Mouse (Mus musculus) embryonic stem cell, embryonic (primary cell): ENCODE measurements around the gene Arl4c.
"Not testable (repeated sequence)": the region's sequence is repeated elsewhere in the genome, so short reads cannot be mapped to it uniquely, and the experiment has no call there.

ENCODE experiments used
- CTCF ChIA-PET, 4 experiments: fragments of 300-600 bp in 2 of 4; fragments of 350-600 bp in 2 of 4; sonication (Branson Sonifier 250); formaldehyde crosslinking; loops; one replicate each; lab custom pipeline; 2022; ENCODE audit warnings: inconsistent platforms in 2 of 4; lab: Charles Lee
- POLR2A ChIA-PET, 4 experiments: fragments of 300-600 bp in 2 of 4; fragments of 350-600 bp in 2 of 4; sonication (Branson Sonifier 250); formaldehyde crosslinking; loops; one replicate each; lab custom pipeline; 2022; ENCODE audit warnings: antibody characterized with exemption in 4 of 4, inconsistent platforms in 1 of 4; lab: Charles Lee

Gene Arl4c

DNA sequence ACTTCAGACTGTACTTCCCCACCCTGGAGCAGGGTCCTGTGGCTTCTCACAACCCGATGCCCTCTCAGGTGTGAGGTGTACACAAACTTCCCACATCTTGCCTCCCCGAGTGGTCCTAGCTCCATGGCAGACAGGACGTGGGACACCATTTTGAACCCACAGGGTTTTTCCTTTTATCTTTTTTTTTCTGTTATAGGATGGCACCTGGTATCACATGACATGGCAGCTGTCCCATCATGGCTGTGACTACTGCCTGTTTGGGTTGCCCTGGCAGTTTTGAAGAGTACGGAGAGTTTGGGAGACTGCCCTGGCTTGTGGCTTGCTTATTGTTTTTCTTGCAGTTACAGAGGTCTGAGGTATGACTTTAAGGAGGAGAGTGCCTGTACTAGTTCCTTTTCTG lies 53.3 kb downstream of the Arl4c start:
- POLR2A ChIA-PET = interaction anchor here in 1 of 4 experiments (1.2 kb wide), 1 partner anchor 8 kb away, joined by 3 read pairs; no protein-coding TSS in a partner anchor
- CTCF ChIA-PET = no interaction called here

DNA sequence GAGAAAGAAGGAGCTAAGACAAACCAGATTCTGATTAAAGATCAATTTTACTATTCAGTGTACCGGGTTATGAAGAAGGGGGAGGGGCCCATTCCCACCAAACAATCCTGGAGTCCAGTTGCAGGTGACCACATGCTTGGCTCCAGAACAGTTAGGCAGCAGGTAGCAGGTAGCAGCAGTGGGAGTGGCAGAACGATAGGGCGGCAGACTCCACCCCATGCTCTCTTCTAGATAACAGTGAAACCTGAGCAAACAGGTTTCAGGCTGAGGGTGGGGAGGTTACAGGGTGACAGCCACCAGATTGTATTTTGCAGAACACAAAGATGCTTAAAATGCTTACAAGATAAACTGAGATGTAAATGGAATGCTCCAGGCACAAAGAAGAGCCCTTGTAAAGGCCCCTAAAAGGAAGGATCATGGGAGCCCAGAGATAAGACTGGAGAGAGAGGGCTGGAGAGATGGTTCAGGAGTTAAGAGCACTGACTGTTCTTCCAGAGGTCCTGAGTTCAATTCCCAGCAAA lies 56.4 kb downstream of the Arl4c start:
- POLR2A ChIA-PET = interaction anchor here in 2 of 4 experiments (0.6 to 2.5 kb wide), 3 partner anchors 23 to 637 kb away, joined by 3 to 9 read pairs (median 4); partner anchors contain the start of gene Usp40 (in 1 of the 2)
- CTCF ChIA-PET = no interaction called here

DNA sequence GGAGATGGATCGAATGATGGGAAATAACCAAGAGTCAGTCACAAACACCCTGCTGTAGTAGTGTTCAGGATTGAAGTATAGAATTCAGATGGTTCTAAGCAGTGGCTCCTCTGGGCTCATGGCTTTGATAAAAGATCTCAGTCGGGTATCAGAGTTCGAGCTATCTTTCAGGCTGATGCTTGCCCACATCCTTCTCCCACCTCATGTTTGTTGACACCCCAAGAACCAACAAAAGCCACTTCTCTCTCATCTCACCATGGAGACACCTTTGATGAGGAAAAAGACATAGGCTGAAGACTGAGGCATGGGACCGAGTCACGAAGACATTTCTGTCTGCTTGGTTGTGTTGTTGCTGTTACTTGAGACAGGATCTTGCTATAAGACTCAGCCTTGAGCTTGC lies 57.6 kb downstream of the Arl4c start:
- ChIA-PET POLR2A (interaction anchor here in 2 of 4 experiments (0.6 to 2.5 kb wide), 5 partner anchors 24 to 187 kb away, joined by 3 to 9 read pairs (median 4); no protein-coding TSS in a partner anchor), CTCF (no interaction called here)

DNA sequence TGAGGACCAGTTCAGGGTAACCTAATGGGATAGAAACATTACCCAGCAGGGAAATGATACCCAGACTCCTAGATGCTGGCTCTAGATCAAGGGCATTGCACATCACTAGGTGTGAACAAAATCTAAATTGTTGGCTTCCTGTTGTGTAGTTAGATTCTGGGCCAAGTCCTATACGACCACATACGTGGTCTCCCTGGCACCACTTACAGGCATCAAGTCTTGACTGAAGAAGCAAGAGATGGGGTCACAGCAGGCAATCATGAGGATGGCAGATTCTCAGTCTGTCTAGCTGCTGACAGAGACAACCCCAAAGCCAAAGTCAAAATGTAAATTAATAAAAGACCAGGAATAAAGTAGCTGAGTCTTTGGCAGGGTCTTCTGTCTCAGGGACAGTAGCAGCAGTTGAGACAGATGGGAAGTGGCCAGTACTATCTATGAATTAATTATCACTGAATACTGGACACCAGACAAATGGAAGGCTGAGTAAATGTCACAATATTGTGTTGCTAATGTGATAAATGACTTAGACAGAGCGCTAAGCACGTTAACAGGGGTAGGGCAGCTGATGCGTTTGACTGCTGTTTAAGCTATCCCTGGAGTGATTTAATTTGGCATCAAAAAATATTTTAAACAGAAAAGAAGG lies 58.7 kb downstream of the Arl4c start:
- ChIA-PET CTCF (no interaction called here), POLR2A (interaction anchor here in 1 of 4 experiments (1.1 to 1.2 kb wide), 2 partner anchors 22 to 38 kb away, joined by 3 read pairs; no protein-coding TSS in a partner anchor)

DNA sequence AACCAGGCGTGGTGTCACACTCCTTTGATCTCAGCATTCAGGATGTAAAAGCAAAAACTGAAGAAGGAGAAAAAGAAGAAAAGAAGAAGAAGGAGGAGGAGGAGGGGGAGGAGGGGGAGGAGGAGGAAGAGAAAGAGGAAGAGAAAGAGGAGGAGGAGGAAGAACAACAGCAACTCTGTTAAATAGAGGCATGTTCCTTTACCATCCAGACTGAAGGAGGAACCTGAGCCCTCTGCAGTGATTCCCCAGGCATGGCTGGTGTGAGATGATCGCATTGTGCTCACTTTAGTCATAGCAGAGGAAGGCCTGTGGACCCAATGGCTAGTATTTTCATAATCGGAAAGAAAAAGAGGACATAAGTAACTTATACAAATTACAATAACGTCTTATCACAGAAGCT lies 59.3 kb downstream of the Arl4c start:
- POLR2A ChIA-PET = interaction anchor here in 2 of 4 experiments (0.6 to 1.1 kb wide), 2 partner anchors 22 to 34 kb away, joined by 3 read pairs; no protein-coding TSS in a partner anchor
- CTCF ChIA-PET = no interaction called here

DNA sequence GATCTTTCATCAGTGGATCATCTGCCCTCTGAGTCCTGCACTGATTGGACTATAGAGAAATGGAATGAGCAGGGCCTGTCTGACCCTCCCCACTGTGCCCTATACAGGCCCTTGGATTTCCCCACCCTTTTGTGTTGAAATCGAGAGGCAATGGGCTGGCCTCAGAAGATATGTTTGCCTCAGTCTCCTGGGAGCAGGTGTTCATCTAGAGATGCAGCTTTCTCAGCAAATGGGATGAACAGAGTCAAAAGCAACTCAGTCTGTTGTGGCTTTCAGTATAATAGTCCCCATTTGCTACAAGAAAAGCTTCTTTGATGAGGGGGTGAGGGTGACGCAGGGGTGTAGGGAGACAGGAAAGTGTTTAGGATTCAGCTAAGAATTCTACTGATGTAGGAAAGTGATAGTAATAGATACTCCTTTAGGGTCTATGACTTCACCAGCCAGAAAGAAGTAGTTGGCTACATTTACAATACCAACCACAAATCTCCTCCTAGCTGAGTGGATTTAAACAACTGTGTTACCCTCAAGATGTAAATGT lies 60.3 kb downstream of the Arl4c start:
- CTCF ChIA-PET = no interaction called here
- POLR2A ChIA-PET = no interaction called here

DNA sequence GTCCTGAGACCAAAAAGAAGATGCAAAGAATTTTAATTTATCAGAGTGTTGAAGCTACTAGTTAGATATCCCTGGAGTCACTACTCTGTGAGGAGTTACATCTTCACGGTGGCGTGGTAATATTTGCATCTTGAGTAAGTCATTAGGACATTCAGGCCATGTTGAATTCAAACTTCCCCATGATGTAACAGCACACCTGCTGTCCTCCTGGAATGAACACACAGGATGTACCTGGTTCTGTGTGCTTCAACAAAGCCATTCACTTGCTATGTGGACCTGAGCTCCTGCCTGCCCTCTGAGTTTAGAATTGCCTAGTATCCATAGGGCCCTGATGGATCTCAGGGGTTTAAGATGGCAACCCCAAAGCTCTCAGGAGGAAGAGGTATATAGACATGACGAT lies 60.8 kb downstream of the Arl4c start:
- CTCF ChIA-PET = no interaction called here
- POLR2A ChIA-PET = interaction anchor here in 2 of 4 experiments (1.0 to 3.8 kb wide), 4 partner anchors 14 to 28 kb away, joined by 3 to 22 read pairs (median 8); no protein-coding TSS in a partner anchor

DNA sequence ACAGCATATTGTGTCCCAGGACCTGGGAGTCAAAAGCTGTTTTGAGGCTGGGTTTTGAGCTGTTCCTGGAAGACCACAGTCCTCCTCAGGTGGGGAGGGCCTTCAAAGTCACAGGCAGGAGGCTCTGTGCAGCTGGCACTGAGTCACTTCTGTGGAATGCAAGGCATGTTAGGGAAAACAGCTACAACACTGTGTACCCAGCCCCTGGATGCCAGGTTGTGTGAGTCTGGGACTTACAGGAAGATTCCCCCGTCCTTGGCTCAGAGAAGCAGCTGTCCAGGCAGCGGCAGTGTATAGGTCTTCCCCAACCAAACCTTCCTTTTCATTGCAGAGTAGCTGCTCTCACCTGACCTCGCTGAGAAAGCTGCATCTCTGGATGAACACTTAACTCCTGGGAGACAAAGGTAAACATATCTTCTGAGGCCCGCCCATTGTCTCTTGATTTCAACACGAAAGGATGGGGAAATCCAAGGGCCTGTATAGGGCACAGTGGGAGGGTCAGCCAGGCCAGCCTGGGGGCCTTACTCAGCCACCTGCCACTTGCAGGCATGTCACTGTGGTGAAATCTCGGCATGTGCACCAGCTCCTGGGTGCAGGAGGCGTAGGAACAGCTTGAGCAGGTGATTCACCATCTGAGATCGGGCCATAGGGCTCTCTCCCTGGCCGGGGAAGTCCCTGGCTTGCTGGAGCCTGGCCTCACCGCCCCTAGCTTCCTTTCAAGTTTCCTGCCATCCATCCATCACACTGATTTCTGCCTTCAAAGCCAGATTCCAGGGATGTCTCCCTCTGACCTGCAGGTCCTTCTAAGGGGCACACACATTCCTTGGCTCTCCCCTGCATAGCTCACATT lies 62.4 kb downstream of the Arl4c start:
- ChIA-PET CTCF (interaction anchor here in 3 of 4 experiments (0.6 to 1.9 kb wide), 7 partner anchors 63 to 228 kb away, joined by 3 to 12 read pairs (median 5); no protein-coding TSS in a partner anchor), POLR2A (interaction anchor here (0.5 to 3.8 kb wide), 28 partner anchors 9 to 430 kb away, joined by 3 to 36 read pairs (median 4); partner anchors contain the start of genes Arl4c (in 2 of the 4) and Sh3bp4 (in 1 of the 4))

DNA sequence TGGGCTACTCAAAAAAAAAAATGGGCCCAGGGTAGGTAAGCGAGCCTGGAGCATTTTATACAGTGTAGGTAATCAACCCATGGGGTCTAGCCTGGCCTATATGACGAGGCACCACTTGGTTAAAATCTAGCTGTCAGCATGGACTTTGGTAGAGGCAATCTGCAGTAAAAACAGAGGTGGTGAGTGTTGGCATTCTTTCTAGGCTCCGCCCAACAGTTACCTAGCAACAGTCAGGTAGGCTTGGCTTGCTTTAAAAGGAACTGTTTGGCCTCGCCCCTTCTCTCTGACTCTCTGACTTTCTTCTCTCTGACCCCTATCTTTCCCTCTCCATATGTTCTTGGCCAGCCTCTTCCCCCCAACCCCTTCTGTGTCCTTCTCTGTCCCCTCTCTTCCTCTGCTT lies 63.4 kb downstream of the Arl4c start:
- POLR2A ChIA-PET = interaction anchor here in 2 of 4 experiments (1.0 to 3.8 kb wide), 12 partner anchors 12 to 432 kb away, joined by 3 to 36 read pairs (median 4); partner anchors contain the start of gene Sh3bp4 (in 1 of the 2)
- CTCF ChIA-PET = interaction anchor here in 1 of 4 experiments (1.7 kb wide), 1 partner anchor 67 kb away, joined by 5 read pairs; no protein-coding TSS in a partner anchor

DNA sequence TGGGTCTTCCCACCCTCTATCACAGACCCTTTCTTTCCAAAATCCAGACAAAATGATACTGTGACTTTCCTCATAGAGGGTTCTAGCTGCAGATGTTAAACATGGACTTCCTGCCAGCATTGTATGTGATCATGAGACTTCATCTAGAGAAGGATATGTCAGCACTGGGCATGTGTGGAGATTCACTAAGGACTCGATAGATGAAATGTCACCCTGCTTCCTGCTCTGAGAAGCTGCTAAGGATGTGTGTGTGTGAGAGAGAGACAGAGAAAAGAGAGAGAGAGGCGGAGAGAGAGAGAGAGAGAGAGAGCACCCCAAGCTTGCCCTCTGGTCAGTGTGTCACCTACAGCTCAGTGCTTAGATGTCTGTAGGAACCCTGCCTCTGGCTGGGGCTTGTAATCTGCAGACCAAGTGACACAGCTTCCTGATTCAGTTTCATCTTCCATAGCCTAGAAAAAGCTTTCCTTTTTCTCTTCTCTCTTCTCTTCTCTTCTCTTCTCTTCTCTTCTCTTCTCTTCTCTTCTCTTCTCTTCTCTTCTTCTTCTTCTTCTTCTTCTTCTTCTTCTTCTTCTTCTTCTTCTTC lies 65.4 kb downstream of the Arl4c start:
- CTCF ChIA-PET, POLR2A ChIA-PET: not testable (repeated sequence)

DNA sequence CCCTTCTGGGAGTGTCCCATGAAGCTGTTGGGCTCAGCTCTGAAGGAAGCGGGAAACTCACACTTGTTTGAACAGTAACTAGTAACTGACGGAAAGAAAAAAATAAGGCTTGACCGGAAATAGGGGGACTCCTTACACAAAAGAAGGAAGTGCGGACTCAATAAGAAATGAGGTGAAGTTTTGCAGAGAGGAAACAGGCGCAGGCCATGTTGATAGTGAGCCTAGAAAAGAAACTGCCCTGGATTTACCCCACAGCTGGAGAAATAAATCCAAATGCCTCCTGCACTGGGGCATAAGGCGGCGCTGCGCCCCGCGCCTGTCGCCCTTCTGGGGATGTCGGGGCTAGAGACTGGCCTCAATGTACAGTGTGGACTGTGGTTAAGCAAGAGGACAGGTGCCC lies 66.4 kb downstream of the Arl4c start:
- CTCF ChIA-PET = interaction anchor here in 1 of 4 experiments (0.5 kb wide), 1 partner anchor 268 kb away, joined by 3 read pairs; no protein-coding TSS in a partner anchor

DNA sequence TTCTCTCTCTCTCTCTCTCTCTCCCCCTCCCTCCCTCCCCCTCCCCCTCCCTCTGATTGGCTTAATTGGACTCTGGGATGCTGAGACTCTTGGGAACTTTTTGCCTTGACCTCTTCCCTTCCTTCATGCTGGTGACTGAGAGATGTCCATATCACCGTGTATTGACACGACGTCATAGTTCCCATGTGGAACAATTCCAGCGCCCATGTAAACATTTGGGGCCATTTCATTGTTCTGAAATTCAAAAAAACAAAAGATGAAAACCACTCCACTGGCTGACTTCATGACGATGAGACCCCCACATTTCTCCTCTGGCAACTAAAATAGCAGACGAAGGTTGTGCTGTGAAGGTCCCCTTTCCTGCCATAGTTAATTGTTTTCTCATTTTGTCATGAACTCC lies 69.2 kb downstream of the Arl4c start:
- ChIA-PET POLR2A (no interaction called here), CTCF (no interaction called here)

More for the DNA sequence above, 66.4 kb downstream of the Arl4c start:
- POLR2A ChIA-PET = no interaction called here

DNA sequence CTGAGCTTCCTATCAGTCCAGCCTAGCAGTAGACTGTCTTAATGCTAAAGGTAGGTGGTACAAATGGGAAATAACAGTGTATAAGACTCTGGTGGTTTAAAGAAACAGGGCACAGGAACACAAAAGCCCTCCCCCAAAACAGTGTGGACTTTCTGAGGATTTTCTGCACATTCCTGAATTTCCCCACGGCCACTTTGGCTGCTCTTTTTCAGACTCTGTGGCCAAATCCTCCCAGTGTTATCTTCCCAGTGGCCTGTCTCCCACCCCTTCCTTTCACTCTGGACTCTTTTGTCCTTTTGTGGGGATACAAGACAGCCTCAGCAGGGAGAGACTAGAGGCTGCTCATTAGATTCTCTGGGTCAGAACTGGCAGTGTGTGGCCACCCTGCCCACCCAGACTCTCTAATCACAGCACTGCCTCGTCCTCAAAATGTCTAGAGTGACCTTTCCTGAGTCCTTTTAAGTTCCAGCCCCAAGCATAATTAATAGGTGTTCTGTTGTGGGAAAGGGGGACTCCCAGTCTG lies 72.0 kb downstream of the Arl4c start:
- POLR2A ChIA-PET = no interaction called here
- CTCF ChIA-PET = no interaction called here

DNA sequence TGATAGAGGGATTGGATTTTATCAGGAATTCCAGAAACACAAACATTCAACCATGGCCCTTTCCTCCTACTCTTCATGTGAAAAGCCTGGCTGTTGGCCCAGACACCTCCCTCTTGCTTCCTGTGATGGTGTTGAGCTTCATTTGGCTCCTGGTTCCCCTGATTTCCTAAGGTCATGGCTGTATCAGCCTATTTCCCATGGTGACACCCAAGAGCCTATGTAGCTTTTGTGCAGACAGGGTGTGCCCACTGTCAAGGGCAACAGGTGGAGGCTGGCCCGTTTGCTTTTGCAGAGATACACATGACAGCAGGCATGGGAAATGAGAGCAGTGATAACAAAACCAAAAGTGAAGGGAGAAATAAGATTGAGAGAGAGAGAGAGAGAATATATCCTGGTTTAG lies 76.8 kb downstream of the Arl4c start:
- POLR2A ChIA-PET = interaction anchor here in 2 of 4 experiments (1.0 to 4.9 kb wide), 4 partner anchors 12 to 173 kb away, joined by 3 to 23 read pairs (median 4); no protein-coding TSS in a partner anchor

DNA sequence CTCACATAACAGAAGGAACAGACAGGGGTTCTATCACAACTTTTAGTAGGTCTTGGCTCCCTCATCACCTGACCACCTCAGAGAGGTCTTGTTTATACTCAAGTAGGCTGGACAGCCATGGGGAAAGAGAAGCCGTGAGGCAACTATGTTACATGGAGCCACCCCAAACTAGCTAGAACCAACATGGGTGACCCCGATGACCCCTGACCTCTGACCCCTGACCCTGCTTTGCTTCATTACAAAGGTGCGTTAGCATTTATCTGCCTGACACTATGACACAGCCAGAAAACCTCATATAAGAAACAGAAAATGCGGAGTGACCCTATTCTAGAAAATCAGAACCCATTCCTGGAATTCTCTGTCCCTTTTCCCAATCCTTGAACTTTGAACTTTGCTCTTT lies 77.6 kb downstream of the Arl4c start:
- POLR2A ChIA-PET = interaction anchor here in 3 of 4 experiments (0.7 to 4.9 kb wide), 9 partner anchors 11 to 172 kb away, joined by 3 to 23 read pairs (median 5); partner anchors contain the start of gene Arl4c (in 1 of the 3)
- CTCF ChIA-PET = interaction anchor here in 1 of 4 experiments (0.6 to 1.9 kb wide), 2 partner anchors 19 to 120 kb away, joined by 5 to 6 read pairs; no protein-coding TSS in a partner anchor

More for the DNA sequence above, 76.8 kb downstream of the Arl4c start:
- CTCF ChIA-PET = interaction anchor here in 1 of 4 experiments (1.3 kb wide), 1 partner anchor 75 kb away, joined by 3 read pairs; no protein-coding TSS in a partner anchor

DNA sequence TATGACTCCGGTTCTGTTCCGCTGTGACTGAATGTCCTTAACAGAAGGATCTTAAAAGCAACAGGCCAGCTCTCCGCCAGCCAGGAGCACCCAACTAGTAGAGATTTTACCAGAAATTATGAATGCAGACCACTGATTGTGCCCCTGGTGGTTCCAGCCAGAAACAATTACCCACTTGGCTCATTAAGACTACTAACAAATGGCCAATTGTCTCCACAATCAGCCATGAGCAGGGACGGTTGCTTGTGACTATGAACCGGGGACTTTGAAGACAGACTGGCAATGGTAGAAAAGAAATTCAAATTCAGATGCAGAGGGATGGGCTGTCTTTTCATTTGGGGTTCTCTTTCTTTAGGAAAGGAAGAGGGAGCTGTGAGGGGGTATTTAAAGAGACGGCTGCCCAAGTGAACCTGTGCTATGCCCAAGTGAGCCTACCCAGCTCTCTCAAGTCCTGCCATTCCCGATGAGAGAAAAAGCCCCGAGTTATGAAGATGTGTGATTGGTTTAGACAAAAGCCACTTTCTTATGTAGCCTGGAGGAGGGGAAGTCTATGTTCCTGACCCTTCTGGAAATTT lies 78.4 kb downstream of the Arl4c start:
- POLR2A ChIA-PET = interaction anchor here in 3 of 4 experiments (0.5 to 4.9 kb wide), 10 partner anchors 10 to 168 kb away, joined by 3 to 23 read pairs (median 5); partner anchors contain the start of gene Arl4c (in 1 of the 3)
- CTCF ChIA-PET = interaction anchor here in 1 of 4 experiments (1.9 kb wide), 1 partner anchor 18 kb away, joined by 5 read pairs; no protein-coding TSS in a partner anchor
